Mouse (Mus musculus): ENCODE data around the gene Elf2.
"Not testable (repeated sequence)": the region's sequence is repeated elsewhere in the genome, so short reads cannot be mapped to it uniquely, and the experiment has no call there.

Gene Elf2

DNA sequence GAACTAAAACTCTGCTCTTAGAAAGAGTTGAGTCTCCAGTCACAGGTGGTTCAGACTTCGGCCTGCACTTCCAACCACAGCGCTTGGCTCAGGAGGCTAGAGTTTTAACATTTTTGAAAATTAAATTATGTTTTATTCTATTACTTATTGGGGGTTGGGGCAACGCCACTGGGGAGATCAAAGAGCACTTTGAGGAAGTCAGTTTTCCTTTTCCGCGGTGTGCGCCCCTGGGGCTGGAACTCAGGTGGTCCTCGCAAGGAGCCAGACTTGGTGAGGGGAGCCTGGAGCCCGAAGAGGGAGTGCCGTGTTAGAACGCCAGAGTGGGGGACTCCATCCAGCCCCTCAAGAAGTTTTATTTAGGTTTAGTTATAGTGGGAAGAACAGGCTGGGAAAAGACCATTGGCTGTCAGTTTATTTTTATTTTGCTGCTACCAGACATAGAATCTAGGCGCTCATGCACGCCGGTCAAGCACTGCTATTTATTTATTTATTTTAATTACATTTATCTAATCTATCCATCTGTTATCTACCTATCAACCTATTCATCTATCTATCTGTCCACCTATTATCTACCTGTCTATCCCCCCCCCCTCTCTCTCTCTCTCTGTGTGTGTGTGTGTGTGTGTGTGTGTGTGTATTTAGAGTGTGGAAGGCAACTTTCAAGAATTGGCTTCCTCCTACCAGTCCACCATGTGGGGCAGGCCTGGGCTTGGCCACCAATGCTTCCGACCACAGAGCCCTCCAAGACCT, 19.3 kb upstream of the Elf2 start:
- in situ Hi-C loops (cut with MboI, MseI): no loop called here

- in situ Hi-C loops (cut with MboI, MseI): no loop called here
Observed at GRCm38 (mm10) chr3:51358660-51359557, 18.4 kb upstream of the Elf2 start.

GRCm38 (mm10) chr3:51358181-51358580, 17.7 kb upstream of the Elf2 start:
- in situ Hi-C loops (cut with MboI, MseI): no loop called here

DNA sequence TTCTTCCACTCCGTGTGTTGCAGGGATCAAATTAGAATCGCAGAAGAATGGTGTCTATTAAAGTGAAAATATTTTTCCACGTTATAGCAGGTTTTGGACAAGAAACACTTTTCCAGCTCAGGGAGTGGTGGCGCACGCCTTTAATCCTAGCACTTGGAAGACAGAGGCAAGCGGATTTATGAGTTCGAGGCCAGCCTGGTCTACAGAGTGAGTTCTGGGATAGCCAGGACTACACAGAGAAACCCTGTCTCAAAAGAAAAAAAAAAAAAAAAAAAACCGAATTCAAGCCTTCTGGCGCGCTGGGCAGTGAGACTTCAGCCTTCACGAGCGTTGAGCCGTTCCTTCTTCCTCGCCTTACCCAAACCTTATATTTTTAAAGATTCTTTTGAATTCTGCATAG, 17.2 kb upstream of the Elf2 start:
- in situ Hi-C loops (cut with MboI, MseI): no loop called here

DNA sequence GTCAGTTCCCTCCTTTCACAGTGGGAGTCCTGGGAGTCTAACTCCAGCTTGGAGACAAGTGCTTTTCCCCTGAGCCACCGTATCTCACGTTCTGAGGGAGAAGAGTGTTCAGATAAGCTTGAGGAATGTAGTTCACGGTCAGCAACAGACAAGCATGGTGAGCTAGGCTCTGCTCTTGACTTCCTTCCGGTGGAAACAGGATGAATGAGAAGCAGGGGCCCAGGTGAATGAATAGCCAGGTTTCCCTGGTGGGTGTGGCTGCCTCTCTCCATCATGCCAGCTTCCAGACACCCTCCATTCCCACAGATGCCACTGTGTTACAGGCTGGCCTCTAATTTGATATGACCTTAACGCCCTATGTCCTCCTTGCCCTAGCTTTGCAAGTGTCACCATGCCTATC, 16.6 kb upstream of the Elf2 start:
- in situ Hi-C loops (cut with MboI, MseI): no loop called here

- in situ Hi-C loops (cut with MboI, MseI): loop anchor here (5.0 kb wide), 1 partner anchor 68 kb away; no protein-coding TSS in a partner anchor
Observed at GRCm38 (mm10) chr3:51354956-51355355, 14.5 kb upstream of the Elf2 start.

DNA sequence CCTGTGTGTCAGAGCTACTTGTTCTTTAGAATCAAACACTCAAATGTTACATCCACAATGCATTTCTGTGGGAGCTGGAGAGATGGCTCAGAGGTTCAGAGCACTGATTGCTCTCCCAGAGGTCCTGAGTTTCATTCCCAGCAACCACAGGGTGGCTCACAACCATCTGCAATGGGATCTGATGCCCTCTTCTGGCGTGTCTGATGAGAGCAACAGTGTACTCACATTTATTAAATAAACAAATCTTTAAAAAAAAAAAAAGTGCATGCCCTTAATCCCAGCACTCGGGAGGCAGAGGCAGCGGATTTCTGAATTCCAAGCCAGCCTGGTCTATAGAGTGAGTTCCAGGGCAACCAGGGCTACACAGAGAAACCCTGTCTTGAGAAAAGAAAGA, 13.6 kb upstream of the Elf2 start:
- in situ Hi-C loops (cut with MboI, MseI): loop anchor here (5.0 kb wide), 1 partner anchor 67 kb away; no protein-coding TSS in a partner anchor

DNA sequence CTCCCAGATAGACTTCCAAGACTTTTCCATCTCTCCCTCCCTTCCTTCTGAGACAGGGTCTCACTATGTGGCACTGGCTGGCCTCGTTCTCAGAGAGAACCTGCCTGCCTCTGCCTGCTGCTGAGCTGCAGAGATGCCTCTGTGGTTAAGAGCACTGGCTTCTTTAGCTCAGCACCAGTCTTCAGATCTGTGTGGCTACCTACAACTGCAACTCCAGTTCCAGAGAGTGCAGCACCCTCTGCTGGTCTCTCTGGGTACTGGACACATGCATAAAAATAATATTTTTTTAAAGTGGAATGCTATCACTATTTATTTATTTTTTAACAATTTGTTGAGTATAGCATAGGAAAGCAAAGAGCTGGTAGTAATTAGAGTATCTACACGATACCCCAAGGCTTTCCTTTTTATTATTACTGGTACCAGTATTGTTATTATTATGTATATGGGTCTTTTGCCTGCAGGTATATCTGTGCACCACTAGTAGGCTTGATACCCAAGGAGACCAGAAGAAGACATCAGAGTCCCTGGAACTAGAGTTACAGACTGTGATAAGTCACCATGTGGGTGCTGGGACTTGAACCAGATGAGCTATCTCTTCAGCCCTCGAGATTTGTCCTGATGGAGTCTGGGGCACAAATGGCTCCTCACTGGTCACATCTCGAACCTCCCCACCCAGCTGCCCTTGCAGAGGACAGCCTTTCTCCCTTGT, 13.0 kb upstream of the Elf2 start:
- in situ Hi-C loops (cut with MboI, MseI): loop anchor here (5.0 kb wide), 1 partner anchor 66 kb away; no protein-coding TSS in a partner anchor

DNA sequence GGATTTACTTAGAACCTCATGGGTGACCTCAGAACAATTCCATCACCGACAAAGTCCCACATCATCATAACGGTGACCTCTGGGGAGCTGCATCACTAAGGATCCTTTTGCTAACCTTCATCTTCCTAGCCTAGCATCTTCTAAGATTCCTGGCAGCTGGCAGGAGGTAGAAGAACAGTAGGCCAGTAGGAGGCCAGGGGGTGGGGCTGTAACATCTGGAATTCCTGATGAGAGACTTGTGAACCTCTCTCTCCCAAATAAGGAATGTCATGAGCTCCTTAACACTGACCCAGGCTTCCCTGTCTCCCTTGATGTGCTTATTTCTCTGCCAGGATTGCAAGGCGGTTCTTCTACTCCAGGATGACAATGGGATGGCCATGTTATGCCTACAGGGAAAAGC, 10.3 kb upstream of the Elf2 start:
- in situ Hi-C loops (cut with MboI, MseI): loop anchor here (5.0 kb wide), 1 partner anchor 64 kb away; no protein-coding TSS in a partner anchor

DNA sequence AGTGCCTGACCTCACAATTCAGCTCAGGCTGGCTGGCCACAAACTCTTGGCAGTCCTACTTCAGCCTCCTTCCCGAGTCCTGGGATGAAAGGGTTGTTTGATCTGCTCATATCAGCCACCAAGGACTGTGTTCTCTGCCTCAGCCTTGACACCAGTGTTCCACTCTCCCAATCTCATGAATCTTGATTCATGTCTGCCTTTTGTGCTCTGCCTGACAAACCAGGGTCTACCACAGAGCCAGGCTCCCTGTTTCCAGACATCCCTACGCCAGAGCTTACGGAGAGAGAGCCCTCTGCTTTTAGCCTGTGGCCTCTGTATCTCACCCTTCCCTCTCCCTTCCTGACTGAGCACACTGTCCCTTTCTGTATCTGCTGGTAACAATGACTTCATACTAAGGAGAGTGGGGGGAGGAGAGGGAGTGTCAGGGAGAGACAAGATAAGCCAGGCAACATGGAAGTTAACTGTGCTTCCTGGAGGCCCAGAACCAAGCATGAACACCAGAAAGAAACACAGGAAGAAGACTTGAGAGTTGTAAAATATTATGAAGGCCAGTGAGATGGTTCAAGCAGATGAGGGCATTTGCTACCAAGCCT, 8.3 kb upstream of the Elf2 start:
- in situ Hi-C loops (cut with MboI, MseI): no loop called here

DNA sequence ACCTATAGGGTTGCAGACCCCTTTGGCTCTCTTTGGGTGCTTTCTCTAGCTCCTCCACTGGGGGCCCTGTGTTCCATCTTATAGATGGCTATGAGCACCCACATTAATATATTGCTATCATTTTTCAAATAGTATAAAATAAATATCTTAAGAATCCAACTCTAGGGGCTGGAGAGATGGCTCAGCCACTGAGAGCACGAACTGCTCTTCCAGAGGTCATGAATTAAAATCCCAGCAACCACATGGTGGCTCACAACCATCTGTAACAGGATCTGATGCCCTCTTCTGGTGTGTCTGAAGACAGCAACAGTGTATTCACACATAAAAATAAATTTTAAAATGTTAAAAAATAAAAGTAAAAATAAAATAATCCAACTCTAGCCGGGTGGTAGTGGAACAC, 4.6 kb upstream of the Elf2 start:
- in situ Hi-C loops (cut with MboI, MseI): not testable (repeated sequence)

GRCm38 (mm10) chr3:51344182-51344581, 3.7 kb upstream of the Elf2 start:
- in situ Hi-C loops (cut with MboI, MseI): not testable (repeated sequence)

- in situ Hi-C loops (cut with MboI, MseI): no loop called here
Observed at GRCm38 (mm10) chr3:51343260-51343659, 2.8 kb upstream of the Elf2 start.

- in situ Hi-C loops (cut with MboI, MseI): no loop called here
Observed at GRCm38 (mm10) chr3:51342152-51342551, 1.7 kb upstream of the Elf2 start.

- in situ Hi-C loops (cut with MboI, MseI): no loop called here
Observed at GRCm38 (mm10) chr3:51341268-51342081, 1.0 kb upstream of the Elf2 start.

DNA sequence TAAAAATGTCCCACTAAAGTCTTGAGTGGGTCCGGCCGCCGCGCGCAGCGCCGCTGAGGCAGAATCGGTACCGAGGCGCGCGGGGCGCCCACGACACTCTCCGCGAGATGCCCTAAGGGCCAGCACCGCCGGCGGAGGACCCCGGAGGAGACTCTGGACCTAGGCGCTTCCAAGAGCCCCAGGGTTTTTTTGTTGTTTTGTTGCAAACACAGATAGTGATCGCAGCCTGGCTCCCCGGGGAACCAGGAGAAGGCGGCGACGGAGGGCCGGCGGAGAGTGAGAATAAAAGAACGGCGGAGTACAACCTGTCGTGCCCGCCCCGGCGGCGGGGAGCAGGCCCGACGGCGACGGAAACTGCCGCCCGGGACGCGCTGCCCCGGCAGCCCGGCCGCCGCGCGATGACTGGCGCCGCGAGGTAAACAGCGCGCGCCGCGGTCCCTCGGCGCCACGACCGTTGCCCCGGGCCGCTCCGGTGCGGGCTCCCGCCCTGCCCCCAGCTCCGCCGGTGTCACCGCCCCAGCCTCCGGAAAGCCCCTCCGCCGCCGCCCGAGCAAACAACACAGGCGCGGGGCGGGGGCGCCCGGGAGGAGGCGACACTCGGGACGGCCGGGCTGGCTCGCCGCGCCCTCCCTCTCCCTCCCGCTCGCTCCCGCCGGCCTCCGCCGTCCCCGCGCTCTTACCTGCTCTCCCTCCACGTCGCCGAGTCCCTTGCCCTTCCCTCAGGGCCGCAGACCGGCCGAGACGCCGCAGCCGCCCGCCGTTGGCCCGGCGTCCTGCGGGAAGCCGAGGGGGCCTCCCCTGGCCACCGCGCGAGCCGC, 520 bp downstream of the Elf2 start:
- in situ Hi-C loops (cut with MboI, MseI): loop anchor here (5.0 kb wide), 1 partner anchor 108 kb away; no protein-coding TSS in a partner anchor

DNA sequence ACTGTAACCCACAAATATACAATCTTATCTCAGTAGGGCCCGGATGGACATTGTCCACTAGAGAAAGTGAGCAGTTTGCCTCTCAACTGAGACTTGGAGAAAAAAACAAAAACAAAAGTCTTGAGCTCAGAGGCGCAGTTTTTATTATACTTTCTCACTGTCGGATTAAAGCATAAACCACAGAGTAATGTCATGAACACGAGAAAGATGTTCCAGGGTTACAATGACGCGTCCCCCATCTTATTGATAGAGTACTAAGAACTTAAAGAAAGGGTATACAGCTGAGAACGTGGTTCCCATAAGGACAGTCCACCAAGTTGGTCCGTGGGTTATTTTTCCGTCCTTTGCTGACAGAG, 1.1 kb downstream of the Elf2 start:
- in situ Hi-C loops (cut with MboI, MseI): loop anchor here (5.0 kb wide), 1 partner anchor 107 kb away; no protein-coding TSS in a partner anchor

DNA sequence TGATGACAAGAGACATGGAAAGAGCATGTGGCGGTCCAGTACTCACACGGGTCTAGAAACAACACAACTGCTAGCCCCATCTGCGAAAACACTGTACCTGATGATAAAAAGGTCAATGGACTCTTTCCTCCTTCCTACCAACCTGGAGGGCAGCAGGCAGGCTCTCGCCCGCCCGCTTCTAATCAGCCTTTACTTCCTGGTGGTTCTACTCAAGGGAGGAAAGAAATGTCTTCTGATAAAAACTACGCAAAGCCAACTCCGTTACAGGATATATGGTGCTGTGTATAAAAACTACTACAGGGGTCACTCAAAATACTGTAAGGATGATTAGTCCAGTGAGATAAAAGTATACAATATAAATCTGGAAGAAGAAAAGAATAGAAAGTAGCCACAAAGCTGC, 5.1 kb downstream of the Elf2 start:
- in situ Hi-C loops (cut with MboI, MseI): loop anchor here (5.0 kb wide), 1 partner anchor 103 kb away; no protein-coding TSS in a partner anchor

DNA sequence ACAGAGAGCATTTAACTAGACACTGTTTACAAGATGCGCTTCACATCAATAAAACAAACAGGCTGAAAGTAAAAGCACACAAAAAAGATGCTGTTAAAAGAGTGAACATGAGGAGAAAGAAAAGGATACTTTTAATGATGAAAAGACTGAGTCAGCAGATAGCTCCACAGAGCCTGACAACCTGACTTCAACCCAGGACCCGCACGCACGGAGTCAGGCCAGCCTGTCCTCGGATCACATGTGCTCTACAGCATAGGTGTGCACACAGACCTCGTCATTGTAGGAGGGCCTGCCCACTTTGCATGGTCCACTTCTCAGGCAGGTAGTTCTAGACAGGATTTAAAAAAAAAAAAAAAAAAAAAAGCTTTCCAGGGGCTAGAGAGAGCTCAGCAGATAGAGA, 6.5 kb downstream of the Elf2 start:
- in situ Hi-C loops (cut with MboI, MseI): no loop called here
